Comparison of ENCODE assay signal across 1 mouse cellular context in the genomic region with DNA sequence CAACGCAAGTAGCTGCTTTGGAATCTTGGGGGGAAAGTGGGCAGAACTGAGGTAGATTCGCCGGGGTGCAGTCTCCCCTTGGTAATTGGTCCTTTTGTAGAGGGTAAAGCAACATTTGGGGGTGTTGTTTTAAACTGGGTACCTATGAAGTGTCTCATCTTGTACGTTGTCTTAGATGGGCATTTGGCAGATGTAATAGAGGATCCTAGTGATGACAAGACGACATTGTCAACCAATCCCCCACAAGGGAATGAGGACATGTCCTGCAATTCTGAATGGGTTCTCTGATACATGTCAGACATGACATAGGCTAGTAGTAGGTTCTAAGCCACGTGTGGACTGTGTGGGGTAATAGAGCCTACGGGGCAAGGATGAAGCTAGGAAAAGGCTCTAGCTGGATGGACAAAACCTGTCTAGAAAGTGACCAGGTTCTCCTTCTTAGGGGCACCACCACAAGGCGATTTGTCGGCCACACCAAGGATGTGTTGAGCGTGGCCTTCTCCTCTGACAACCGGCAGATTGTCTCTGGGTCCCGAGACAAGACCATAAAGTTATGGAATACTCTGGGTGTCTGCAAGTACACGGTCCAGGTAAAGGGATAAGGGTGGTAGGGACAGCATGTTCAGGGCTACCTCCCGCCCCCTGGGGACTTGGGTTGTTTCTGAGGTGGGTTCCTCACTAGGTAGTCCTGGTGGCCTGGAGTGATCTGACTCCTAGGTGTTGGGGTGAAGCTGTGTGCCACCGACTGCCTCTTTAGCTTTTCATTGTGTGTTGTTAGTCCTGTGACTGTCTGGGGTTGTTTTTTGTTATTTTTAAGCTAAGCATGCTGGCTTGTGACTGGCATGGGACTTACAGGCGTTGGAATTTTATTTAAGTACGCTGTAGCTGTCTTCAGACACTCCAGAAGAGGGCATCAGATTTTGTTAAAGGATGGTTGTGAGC.
A peak's percentile ranks its signal among the peaks of the same experiment; 100 is the strongest.
TF ChIP-seq lines count a peak whose summit lies in the region.

No protein-coding gene starts in this region.

TF ChIP-seq in CH12.LX, 34 proteins besides CTCF, POLR2A, EP300 and RAD21 (continued from another document):
- TF ChIP-seq KAT2A (IDR thresholded peaks at IDR 0.05; ENCODE audit: insufficient replicate concordance, low read length) (no peak), MAX (IDR thresholded peaks at IDR 0.05; ENCODE audit: low read length) (0 out of 2 replicates have a peak, but pooled peaks have one; percentile 24), USF1 (IDR thresholded peaks at IDR 0.05; ENCODE audit: low read depth, low read length) (no peak), SIN3A (IDR thresholded peaks at IDR 0.05; ENCODE audit: low read length) (no peak; the same call in 1 of the 2 replicates), ZC3H11A (IDR thresholded peaks at IDR 0.05; ENCODE audit: low read depth, low read length) (no peak), ELF1 (IDR thresholded peaks at IDR 0.05; ENCODE audit: low read depth, low read length) (no peak), JUN (IDR thresholded peaks at IDR 0.05; ENCODE audit: insufficient read depth, low read depth, low read length) (no peak), E2F4 (IDR thresholded peaks at IDR 0.05; ENCODE audit: insufficient replicate concordance, low read depth, low read length) (no peak), ZKSCAN1 (IDR thresholded peaks at IDR 0.05; ENCODE audit: borderline replicate concordance, low read depth, low read length) (no peak), MEF2A (IDR thresholded peaks at IDR 0.05; ENCODE audit: borderline replicate concordance, low read depth, low read length) (no peak), MAZ (IDR thresholded peaks at IDR 0.05; ENCODE audit: low read depth, low read length) (no peak), MYC (IDR thresholded peaks at IDR 0.05; ENCODE audit: low read depth, low read length) (0 out of 2 replicates have a peak, but pooled peaks have one; percentile 47), CHD1 (IDR thresholded peaks at IDR 0.05; ENCODE audit: low read depth, low read length) (peak; percentile 76), MXI1 (IDR thresholded peaks at IDR 0.05; ENCODE audit: low read depth, low read length) (peak; percentile 60; the same call in 1 of the 2 replicates), TBP (conservative IDR thresholded peaks at IDR 0.05; ENCODE audit: low read depth, low read length) (no peak), JUND (conservative IDR thresholded peaks at IDR 0.05; ENCODE audit: low read depth, low read length) (no peak), HCFC1 (IDR thresholded peaks at IDR 0.05; ENCODE audit: low read depth, low read length) (no peak), UBTF (IDR thresholded peaks at IDR 0.05; ENCODE audit: low read depth, low read length) (no peak)
